Mouse (Mus musculus) macrophage (primary cell): ENCODE results near the gene Hoxb8. TPM values are rescaled to one million over a fixed set of nuclear protein-coding genes. Genes with fewer than 3 reads are reported as not detected.

ENCODE experiments used
- H3K27ac ChIP-seq: fragments of 350-480 bp; formaldehyde crosslinking; 2 replicates; pipeline ENCODE4 v1.9.0; 2021
- H3K36me3 ChIP-seq: fragments of 350-480 bp; formaldehyde crosslinking; 2 replicates; pipeline ENCODE4 v1.9.0; 2021; ENCODE audit errors: inconsistent target
- H3K4me3 ChIP-seq: fragments of 350-480 bp; formaldehyde crosslinking; 2 replicates; pipeline ENCODE4 v1.9.0; 2021; ENCODE audit errors: inconsistent target
- H3K79me2 ChIP-seq: fragments of 350-480 bp; formaldehyde crosslinking; 2 replicates; pipeline ENCODE4 v1.9.0; 2021; ENCODE audit errors: inconsistent target
- WGBS: methylation state at CpG from one replicate; pipeline ENCODE4 v1.1.7; 2026; ENCODE audit warnings: inconsistent platforms; ENCODE audit not compliant: missing documents; 5-methylcytosine and 5-hydroxymethylcytosine counted together
- polyA plus RNA-seq: library from polyadenylated mRNA; stranded (reverse); fragments of 250-400 nt; gene quantifications from 3 replicates; pipeline ENCODE4 v1.2.4, GENCODE M21; 2018; ENCODE audit warnings: inconsistent platforms
- total RNA-seq, 78 experiments: library from RNA; depleted of rRNA; stranded (reverse); fragments of 250-400 nt; gene quantifications; 1 replicate in 9 of 78; 2 replicates in 24 of 78; 3 replicates in 43 of 78; 4 replicates in 2 of 78; pipeline ENCODE4 v1.2.4; 2018; ENCODE audit warnings: inconsistent platforms in 56 of 78

Hoxb8 gene
- 1 to 10 TPM in 1 of 26 experiments, not detected in 25; 1.4 TPM for total RNA-seq (2018; cell fraction: chromatin; rRNA removed)
- under 1 TPM in 1 of 26 experiments, not detected in 25; 0.10 TPM for total RNA-seq (2018; cell fraction: cytosol; rRNA removed)
- total RNA-seq (2018; cell fraction: nucleus; rRNA removed) = not detected
- not detected in 3 replicates for polyA plus RNA-seq

DNA sequence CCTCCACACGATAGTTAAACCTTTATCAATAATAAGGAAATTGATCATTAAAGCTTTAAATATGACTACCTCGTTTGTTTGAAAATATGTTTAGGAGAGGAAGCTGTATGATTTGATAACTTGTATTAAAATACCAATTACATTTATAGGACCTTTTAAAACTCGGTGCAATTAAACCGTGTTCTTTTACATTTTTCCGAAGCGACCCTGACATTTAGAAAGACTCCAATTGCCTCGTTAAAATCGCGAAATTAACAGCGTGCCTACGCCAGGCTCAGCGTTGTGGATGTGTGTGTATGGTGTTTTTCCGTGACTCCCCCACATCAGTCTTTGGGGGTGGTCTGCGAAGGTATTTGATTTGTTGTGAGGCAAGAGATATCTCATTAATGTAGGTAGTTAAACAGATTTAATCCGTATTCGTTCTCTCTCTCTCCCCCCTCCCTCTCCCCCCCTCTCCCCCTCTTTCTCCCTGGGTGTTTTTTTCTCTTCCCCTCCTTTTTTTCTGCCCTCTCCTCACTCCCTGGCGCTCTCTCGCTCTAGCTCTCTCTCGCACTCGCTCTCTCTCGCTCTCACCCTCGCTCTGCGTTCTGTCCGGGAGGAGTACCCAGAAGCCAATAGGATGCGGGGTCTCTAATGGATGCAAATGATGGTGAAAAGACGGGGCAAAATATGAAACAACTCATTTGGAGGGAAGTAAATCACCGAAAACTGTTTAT, at the start of gene Hoxb8:
Gene Hoxb8 (plus strand): TSS at position 51 of the 716 bp plus-strand sequence.
- Histone ChIP-seq H3K36me3 (no peaks in the 10 kb centered on the region), H3K79me2 (no peaks in the 10 kb centered on the region), H3K4me3 (no peak within 1 kb of the TSS), H3K27ac (no peak within 1 kb of the TSS)
- 11% methylated on average over 26 of the region's 27 CpGs for WGBS

DNA sequence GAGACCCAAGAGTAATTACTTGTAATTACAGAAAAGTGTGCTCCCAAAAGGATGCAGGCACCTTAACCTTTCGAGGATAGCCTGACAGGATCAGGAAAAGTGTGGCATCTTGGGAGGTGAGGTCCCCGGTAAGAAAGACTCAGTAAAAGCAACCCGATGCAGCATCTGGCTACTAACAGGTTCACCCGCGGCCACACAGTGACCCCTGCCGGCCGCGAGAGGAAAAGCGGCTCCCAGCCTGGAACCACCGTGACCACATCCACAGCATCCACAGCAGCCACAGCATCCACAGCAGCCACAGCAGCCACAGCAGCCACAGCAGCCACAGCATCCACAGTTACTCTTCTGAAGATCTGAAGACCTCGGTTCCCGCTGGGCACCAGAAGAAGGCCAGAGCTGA, 46.8 kb upstream of the Hoxb8 start:
- Histone ChIP-seq H3K27ac (no peak overlapping the region), H3K4me3 (no peak overlapping the region), H3K79me2 (no peaks in the 10 kb centered on the region), H3K36me3 (no peaks in the 10 kb centered on the region)
- 5% methylated on average over 12 of the region's 12 CpGs for WGBS

DNA sequence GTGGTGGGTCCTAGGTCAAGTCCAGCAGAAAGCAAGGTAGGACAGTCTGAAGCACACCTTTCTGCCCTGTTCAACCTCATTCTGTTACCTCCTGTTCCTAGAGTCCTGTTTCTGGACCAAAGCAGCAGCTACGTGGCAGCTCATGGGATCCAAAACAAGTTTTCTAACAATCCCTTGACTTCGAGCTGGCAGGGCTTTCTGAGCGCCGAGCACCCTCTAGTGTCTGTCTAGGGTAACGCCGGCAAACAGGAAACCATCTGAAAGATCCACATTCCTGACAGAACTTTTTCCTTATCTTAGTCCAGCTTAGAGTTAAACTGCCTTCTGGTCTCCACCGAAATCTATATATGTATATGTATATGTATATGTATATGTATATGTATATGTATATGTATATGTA, 41.5 kb upstream of the Hoxb8 start:
- Histone ChIP-seq H3K4me3 (no peak overlapping the region), H3K36me3 (no peaks in the 10 kb centered on the region), H3K27ac (no peak overlapping the region), H3K79me2 (no peaks in the 10 kb centered on the region)
- 0% methylated on average over 6 of the region's 7 CpGs for WGBS

DNA sequence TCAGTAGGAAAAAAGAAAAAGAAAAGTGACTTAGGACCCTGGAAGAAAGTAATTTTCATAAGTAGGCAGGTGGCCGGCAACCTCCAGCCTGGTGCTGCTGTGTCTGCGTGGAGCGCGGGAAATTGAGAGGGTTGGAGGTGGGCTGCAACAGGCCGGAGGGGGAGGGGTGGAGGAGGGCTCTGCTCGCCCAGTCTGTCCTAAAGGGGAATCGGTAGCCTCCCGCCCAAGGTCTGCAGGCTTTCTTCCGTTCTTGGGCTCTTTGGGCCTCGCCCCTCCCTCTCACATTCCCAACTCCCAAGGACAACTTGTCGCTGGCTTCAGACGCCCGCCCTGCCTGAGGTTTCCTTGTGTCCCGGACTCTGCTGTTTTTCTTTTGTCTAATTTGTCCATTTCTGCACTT, 30.8 kb upstream of the Hoxb8 start:
- H3K36me3 ChIP-seq = no peaks in the 10 kb centered on the region
- H3K27ac ChIP-seq = no peak overlapping the region
- H3K4me3 ChIP-seq = no peak overlapping the region
- 14% methylated on average over 12 of the region's 14 CpGs for WGBS
- no peaks in the 10 kb centered on the region for H3K79me2 ChIP-seq

DNA sequence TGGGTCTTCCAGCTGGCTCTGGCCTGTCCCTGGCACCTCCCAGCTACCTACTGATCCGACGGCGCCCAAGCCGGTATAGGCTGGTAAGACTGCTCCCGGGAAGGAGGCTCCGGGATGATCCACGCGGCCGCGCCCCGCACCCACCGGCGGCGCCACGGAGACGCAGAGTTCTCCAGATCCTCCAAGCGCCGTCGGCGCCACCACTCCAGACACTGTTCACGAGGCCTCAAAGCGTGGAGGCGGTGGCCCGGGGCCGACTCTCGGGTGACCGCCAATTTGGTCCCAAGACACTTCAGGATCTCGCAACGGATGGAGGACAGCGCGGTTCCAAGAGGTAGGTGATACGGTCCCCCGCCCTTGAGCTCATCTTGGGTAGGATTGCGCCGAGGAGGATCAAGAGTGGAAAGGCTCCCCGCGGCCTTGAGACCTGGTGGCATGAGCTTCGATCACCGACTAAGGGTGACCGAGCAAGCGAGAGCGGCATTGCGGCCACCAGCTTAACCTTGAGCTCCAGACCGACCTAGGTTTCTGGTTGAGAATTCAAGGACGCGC, 30.1 kb upstream of the Hoxb8 start:
- WGBS = 6% methylated on average over 46 of the region's 46 CpGs
- H3K27ac ChIP-seq = no peak overlapping the region

DNA sequence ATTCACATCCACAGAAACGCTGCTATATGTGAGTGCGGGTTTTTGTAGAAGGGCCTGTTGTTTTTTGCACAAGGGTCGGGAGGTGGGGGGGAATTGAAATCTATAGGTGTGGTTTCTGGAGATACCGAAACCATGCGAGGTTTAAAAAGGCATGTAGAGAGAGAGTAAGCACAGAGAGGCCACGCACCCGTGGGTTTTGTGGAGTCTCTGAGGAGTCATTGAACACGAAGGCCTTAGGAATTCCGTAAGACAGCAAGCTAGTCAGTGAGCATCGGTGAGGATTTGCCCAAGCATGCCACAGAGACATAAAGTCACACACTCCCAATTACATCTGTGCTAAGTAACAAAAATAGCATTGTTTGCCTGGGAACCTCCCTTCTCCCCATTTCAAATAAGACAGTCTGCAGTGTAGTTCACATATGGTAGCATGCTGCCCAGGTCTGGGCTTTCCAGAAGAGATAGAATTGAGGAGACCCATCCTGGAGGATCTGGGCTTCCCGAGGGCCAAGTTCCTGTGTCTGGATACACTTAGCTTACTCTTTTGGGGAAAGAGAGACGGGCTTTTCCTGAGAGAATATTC, 29.1 kb upstream of the Hoxb8 start:
- H3K27ac ChIP-seq = no peak overlapping the region
- WGBS = 45% methylated on average over 12 of the region's 12 CpGs
- H3K79me2 ChIP-seq = no peaks in the 10 kb centered on the region
- H3K4me3 ChIP-seq = no peak overlapping the region
- no peaks in the 10 kb centered on the region for H3K36me3 ChIP-seq

More for the DNA sequence above, 30.1 kb upstream of the Hoxb8 start:
- Histone ChIP-seq H3K79me2 (no peaks in the 10 kb centered on the region), H3K36me3 (no peaks in the 10 kb centered on the region), H3K4me3 (no peak overlapping the region)

DNA sequence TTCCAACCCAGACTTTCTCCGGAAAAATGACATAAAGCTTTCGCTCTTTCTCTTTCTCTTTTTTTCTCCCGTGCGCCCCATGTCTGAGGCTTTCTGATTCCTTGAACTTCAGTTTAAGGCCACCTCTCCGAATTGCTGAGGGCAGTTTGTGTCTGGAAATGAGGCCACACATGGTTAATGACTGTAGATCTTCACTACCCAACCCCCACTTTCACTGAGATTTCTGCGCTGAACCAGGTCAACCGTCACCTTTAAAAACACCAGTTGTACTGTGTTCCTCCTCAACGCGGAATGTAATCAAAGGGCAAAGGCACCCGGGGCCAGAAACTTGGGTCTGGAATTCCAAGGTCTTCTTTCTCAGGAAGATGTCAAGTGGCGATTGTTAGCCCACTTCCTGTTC, 27.5 kb upstream of the Hoxb8 start:
- WGBS = 6% methylated on average over 9 of the region's 11 CpGs
- H3K4me3 ChIP-seq = no peak overlapping the region
- H3K27ac ChIP-seq = no peak overlapping the region
- H3K79me2 ChIP-seq = no peaks in the 10 kb centered on the region
- no peaks in the 10 kb centered on the region for H3K36me3 ChIP-seq

DNA sequence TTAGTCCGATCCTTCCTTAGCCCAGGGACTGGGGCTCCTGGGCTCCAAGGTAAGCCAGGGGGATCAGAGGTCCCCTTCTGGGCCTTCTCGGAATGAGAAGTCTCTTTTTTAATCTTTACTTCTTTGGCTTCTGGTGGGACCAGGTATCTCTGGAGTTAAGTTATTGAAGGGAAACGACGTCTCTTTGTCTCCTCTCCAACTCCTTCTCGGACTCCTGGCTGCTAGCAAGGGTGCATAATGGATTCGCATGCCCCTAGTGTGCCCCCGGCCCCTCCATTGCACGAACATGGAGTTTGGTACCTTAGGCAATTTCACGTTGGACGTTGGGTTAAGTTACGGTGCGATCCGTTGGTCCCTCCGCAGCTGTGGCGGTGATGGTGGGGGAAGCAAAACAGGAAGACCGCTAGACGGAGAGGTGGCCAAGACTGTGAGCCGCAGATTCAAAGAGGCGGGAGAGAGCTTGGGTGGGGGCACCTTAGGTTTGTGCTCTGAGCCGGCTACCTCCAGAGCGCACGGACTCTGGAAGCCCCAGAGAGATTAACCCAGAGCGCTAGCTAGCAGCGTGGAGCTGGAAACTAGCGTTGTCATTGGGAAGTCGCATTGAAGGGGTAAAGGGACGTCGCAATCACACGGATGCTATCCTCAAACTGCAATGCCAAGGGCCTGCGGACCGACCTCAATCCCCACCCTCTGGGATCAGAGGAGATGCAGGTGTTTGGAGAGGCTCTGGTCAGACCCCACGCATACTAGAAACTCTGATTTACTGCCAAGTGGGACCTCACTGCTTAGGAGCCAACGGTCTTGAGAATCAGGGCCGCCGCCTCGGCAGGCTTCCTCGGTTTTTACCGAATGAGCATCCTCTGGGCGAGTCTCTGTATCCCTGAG, 26.4 kb upstream of the Hoxb8 start:
- WGBS = 7% methylated on average over 39 of the region's 39 CpGs
- H3K4me3 ChIP-seq = no peak overlapping the region
- H3K27ac ChIP-seq = no peak overlapping the region
- H3K79me2 ChIP-seq = no peaks in the 10 kb centered on the region
- no peaks in the 10 kb centered on the region for H3K36me3 ChIP-seq

DNA sequence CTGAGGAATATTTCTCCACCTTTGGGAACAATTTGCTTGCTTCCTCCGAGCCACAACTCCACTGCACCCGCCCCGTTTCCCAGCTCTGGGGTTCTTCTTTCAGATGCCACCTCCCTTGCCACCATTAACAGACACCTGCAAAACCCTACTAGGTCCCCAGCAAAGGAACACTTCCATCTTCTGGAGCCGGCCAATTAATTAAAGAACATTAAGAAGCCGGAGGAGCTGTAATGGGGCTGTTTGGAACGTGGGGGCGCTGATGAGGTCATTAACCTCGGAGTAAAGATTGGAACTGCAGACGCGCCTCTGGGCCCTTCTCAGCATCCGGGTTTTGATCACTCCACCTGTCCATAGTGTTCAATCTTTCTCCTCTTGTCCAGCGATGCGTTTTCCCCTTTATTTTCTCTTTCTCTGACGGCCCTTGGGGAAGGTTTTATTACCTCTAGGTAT, 25.7 kb upstream of the Hoxb8 start:
- no peaks in the 10 kb centered on the region for H3K36me3 ChIP-seq
- WGBS = 23% methylated on average over 13 of the region's 14 CpGs
- H3K79me2 ChIP-seq = no peaks in the 10 kb centered on the region

DNA sequence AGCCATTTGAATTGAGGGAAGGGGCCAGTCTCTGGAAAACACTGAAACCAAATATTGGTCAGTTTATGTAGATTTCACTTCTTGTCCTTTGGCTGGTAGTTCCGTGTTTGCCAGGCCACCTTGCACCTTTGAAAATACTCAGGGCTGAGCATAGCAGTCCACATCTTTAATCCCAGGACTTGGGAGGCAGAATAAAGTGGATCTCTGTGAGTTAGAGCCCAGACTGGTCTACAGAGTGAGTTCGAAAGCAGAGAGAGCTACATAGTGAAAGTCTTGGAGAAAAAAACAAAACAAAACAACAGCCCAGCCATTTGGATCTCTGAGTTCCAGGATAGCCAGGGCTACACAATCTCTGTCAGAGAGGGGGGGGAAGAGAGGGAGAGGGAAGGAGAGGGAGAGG, 24.6 kb upstream of the Hoxb8 start:
- 66% methylated on average over 2 of the region's 2 CpGs for WGBS
- no peak overlapping the region for H3K4me3 ChIP-seq
- H3K36me3 ChIP-seq = no peaks in the 10 kb centered on the region
- no peaks in the 10 kb centered on the region for H3K79me2 ChIP-seq
- H3K27ac ChIP-seq = no peak overlapping the region

More for the DNA sequence above, 25.7 kb upstream of the Hoxb8 start:
- no peak overlapping the region for H3K4me3 ChIP-seq
- no peak overlapping the region for H3K27ac ChIP-seq

DNA sequence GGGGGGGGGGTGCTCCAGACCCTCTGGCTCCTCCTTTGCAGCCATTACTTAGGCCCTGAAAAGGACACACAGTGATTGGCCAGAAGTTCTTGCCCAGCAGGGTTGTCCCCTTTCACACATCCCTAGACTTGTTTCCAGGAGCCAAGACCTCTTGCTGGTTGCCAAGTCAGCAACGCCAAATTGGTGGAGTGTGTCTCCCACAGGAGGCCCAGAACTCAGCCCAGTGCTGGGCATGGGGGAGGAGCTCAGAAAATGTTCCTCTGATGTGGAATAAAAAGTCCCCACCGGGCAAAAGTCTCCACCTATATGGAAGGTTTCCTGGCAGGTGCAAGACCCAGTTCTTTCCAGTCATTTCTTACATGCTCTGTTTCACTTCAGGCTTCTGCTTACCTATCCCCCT, 22.7 kb upstream of the Hoxb8 start:
- Histone ChIP-seq H3K27ac (no peak overlapping the region), H3K4me3 (no peak overlapping the region), H3K79me2 (no peaks in the 10 kb centered on the region), H3K36me3 (no peaks in the 10 kb centered on the region)
- WGBS = 76% methylated on average over 2 of the region's 2 CpGs

DNA sequence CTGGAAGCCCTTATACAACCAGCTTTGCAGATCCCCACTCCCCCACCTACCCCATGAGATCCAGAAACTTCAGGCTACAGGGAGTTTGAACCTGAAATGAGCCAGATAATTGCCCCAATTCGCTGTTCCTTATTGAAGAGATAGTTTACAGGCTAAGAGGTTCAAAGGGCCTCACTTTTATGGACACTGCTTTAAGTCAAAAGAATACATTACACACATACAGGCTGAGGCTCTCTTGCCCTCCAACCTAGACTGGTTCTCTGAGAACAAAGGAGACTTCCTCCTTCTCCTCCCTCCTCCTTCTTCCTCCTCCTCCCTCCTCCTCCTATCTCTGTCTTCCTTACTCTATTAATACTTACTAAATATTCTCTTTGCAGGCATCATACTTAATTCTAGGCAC, 22.2 kb upstream of the Hoxb8 start:
- H3K79me2 ChIP-seq = no peaks in the 10 kb centered on the region
- 10% methylated on average over 1 of the region's 1 CpGs for WGBS
- no peak overlapping the region for H3K4me3 ChIP-seq
- H3K27ac ChIP-seq = no peak overlapping the region
- H3K36me3 ChIP-seq = no peaks in the 10 kb centered on the region

DNA sequence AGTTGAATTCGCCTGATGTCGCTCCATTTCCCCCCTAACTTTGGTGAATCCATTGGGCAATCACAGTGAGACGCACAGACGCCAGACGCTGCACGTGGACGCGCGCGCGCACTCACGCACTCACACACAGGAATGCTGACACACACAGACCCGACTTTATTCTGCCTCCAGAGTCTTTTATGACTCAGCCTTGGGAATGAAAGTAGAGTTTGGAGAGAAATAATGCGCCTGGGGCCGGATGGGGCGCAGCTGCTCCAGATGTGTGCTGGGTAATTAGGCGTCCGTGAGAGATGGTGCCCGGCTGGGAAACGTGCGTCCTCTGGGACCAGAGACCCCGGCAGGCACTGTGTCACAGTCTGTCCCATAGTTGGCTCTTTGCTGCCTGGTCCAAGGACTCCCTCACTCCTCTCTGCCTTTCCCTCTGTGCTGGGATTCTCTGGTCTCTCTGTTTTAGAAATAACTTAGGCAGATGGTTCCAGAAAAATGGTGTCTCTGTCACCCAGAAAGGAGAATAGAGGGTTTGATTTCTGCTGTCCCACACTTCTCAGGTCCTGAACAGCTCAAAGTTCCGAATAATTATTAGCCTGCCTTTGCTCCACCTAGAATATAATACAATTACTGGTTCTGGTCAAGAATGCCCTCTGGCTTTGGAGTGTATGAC, 21.3 kb upstream of the Hoxb8 start:
- no peaks in the 10 kb centered on the region for H3K79me2 ChIP-seq
- no peak overlapping the region for H3K27ac ChIP-seq
- H3K36me3 ChIP-seq = no peaks in the 10 kb centered on the region
- H3K4me3 ChIP-seq = no peak overlapping the region
- WGBS = 38% methylated on average over 23 of the region's 23 CpGs

DNA sequence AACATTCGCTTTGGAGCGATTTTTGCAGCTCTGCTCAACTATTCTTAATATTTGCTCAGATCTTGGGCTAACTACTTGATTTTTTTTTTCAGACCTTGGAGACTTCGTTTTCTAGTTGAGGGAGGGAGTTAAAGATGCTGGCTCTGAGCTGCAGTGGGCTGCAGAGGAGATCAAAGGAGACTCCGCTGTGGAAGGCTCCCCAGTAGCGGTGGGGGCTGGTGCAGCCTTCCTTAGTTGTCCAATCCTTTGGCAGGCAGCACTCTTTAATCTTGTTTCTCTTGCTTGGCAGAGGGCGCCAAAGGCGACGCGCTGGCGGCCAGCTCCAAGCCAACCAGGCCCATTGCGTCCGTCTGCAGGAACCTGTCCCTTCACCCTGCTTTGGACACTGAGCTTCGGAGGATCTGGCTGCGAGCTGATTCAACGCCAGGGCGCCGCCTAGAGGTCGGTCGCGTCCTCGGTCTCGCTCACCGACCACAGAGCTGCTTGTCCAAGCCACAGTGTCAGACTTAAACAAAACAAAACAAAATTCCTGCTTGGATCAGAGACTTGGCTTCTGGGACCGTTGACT, 20.3 kb upstream of the Hoxb8 start:
- Histone ChIP-seq H3K36me3 (no peaks in the 10 kb centered on the region), H3K79me2 (no peaks in the 10 kb centered on the region), H3K4me3 (no peak overlapping the region), H3K27ac (no peak overlapping the region)
- 12% methylated on average over 24 of the region's 24 CpGs for WGBS
